Comparison of ENCODE assay signal across 34 mouse cellular contexts in genomic region chr17:48639611-48640010, GRCm38 (mm10).
"Had no signal": no experiment of that assay in that cellular context is flagged by ENCODE, and none has a peak within 500 bp of the region (broad histone marks: within the 10 kb centered on the region; RNA-seq: fewer than 3 reads in every experiment).

No protein-coding gene starts in this region.

- H3K4me1 ChIP-seq: heart, embryonic 12.5 days; heart, embryonic 13.5 days; heart, embryonic 15.5 days; hindbrain, embryonic 12.5 days; hindbrain, embryonic 15.5 days; intestine, embryonic 15.5 days had no signal

- DNase-seq: heart, postnatal 10 days; heart, postnatal 14 days; heart, postnatal 36 days; heart, postnatal 4 days; kidney, adult 11 months; kidney, adult 18-20 months; kidney, adult 2 months; kidney, adult 8-10 months; kidney, adult 9 months; kidney, postnatal 10 days; kidney, postnatal 14 days; kidney, postnatal 25 days; kidney, postnatal 36 days; kidney, postnatal 4 days; layer of hippocampus, adult 9-11 months; layer of hippocampus, postnatal 36 days had no signal

- H3K27ac ChIP-seq: heart, embryonic 13.5 days; heart, embryonic 15.5 days; hindbrain, embryonic 10.5 days; hindbrain, embryonic 12.5 days; hindbrain, embryonic 13.5 days; hindbrain, embryonic 14.5 days; hindbrain, embryonic 15.5 days; hindbrain, postnatal 0 days; intestine, embryonic 15.5 days; kidney, embryonic 15.5 days; kidney, postnatal 0 days; layer of hippocampus, adult 2 months; left cerebral cortex, adult 2 months had no signal

- H3K4me3 ChIP-seq: heart, embryonic 12.5 days; heart, embryonic 13.5 days; heart, embryonic 15.5 days; hindbrain, embryonic 10.5 days; hindbrain, embryonic 12.5 days; hindbrain, embryonic 13.5 days; hindbrain, embryonic 15.5 days; intestine, embryonic 15.5 days; kidney, embryonic 15.5 days; layer of hippocampus, adult 2 months; left cerebral cortex, adult 2 months had no signal

- H3K36me3 ChIP-seq: heart, embryonic 12.5 days; heart, embryonic 13.5 days; heart, embryonic 15.5 days; hindbrain, embryonic 10.5 days; hindbrain, embryonic 12.5 days; hindbrain, embryonic 13.5 days; hindbrain, embryonic 15.5 days; intestine, embryonic 15.5 days; kidney, embryonic 15.5 days had no signal

- H3K27me3 ChIP-seq: heart, embryonic 15.5 days; hindbrain, embryonic 12.5 days; hindbrain, embryonic 13.5 days; hindbrain, embryonic 15.5 days; intestine, embryonic 15.5 days; kidney, embryonic 15.5 days had no signal

- ATAC-seq: hindbrain, embryonic 16.5 days; hindbrain, postnatal 0 days; inflammation-experienced regulatory T-cells, adult 6 months; intestine, embryonic 15.5 days; intestine, embryonic 16.5 days; intestine, postnatal 0 days had no signal

- H3K9me3 ChIP-seq: heart, embryonic 12.5 days; heart, embryonic 13.5 days; heart, embryonic 15.5 days; hindbrain, embryonic 12.5 days; hindbrain, embryonic 13.5 days; hindbrain, embryonic 15.5 days; intestine, embryonic 15.5 days; kidney, embryonic 15.5 days had no signal
